Mouse (Mus musculus): ENCODE measurements around the gene Gm28539.

DNA sequence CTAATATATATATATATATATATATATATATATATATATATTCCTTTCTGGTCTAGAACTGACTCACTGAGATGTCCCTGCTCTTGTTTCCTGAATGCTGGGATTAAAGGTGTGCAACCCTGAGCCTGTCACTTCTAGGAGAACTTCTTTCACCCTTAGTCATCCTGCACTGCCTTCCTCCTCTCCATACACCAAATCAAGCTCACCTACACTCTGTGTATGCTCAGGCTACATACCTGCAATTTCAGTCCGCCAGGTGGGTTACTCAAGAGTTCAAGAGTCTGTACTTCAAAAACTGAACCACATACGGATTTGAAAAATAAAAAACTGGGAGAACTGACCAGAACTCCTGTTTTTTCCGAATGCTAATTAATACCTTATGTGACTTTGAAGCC, 314 bp upstream of the Gm28539 start:
- TF ChIP-seq POLR2A (IDR thresholded peaks at IDR 0.05; ENCODE audit: borderline replicate concordance, low read depth, low read length) (no peak), CTCF (IDR thresholded peaks at IDR 0.05; ENCODE audit: low read depth, low read length) (no peak)

Measured in bone marrow macrophage, adult 2 months (primary cell).